Mouse (Mus musculus) liver, adult 2 months (tissue): ENCODE measurements at regions not wholly inside any gene's neighbourhood (a gene's known extent, or its start where the extent isn't known, plus 50 kb on each side); places are given as distances from the start of the nearest gene placed in this dataset.

ENCODE experiments used
- DNase-seq: peaks from one replicate; pipeline ENCODE4 v3.0.0-alpha.2; 2011; ENCODE audit warnings: low read depth, low spot score; ENCODE audit errors: extremely low read depth
- H3K27ac ChIP-seq: fragments of 200-500 bp; replicated peaks from 2 replicates; pipeline ENCODE4 v1.5.1; 2012; ENCODE audit warnings: low read depth, mild to moderate bottlenecking, control low read depth, inconsistent platforms, low read length; ENCODE audit not compliant: insufficient read depth
- H3K27me3 ChIP-seq: fragments of 200-500 bp; 2 replicates; pipeline ENCODE4 v1.6.1; 2012; ENCODE audit warnings: mild to moderate bottlenecking, moderate library complexity, low read length, inconsistent platforms; ENCODE audit not compliant: control insufficient read depth, insufficient read depth
- H3K36me3 ChIP-seq: fragments of 200-500 bp; 2 replicates; pipeline ENCODE4 v1.6.1; 2012; ENCODE audit warnings: low read length, inconsistent platforms; ENCODE audit not compliant: control insufficient read depth, insufficient read depth
- H3K4me1 ChIP-seq: fragments of 200-500 bp; 2 replicates; pipeline ENCODE4 v1.6.1; 2011; ENCODE audit warnings: low read length; ENCODE audit not compliant: control insufficient read depth, insufficient read depth
- H3K4me3 ChIP-seq: fragments of 200-500 bp; 2 replicates; pipeline ENCODE4 v1.5.1; 2011; ENCODE audit warnings: low read depth, mild to moderate bottlenecking, control low read depth, low read length, moderate library complexity; ENCODE audit not compliant: insufficient read depth
- H3K79me2 ChIP-seq: fragments of 200-500 bp; 2 replicates; pipeline ENCODE4 v1.6.1; 2012; ENCODE audit warnings: inconsistent platforms, mild to moderate bottlenecking, low read length, moderate library complexity; ENCODE audit not compliant: control insufficient read depth, insufficient read depth
- H3K9ac ChIP-seq: fragments of 200-500 bp; 2 replicates; pipeline ENCODE4 v1.6.1; 2012; ENCODE audit warnings: low read depth, mild to moderate bottlenecking, control low read depth, inconsistent platforms, low read length
- CTCF ChIP-seq: fragments of 200-500 bp; IDR thresholded peaks from 2 replicates; pipeline ENCODE4 v1.5.1; 2011; ENCODE audit warnings: low read depth, low read length, control low read depth
- POLR2A ChIP-seq: fragments of 200-500 bp; IDR thresholded peaks from 2 replicates; pipeline ENCODE4 v1.6.1; 2011; ENCODE audit warnings: low read length, control low read depth; ENCODE audit not compliant: insufficient read depth; ENCODE audit errors: extremely low read depth
- WGBS: fragments of 180-500 bp; shearing (Covaris S2); methylation state at CpG from one replicate; pipeline ENCODE4 v1.1.7; 2018; 5-methylcytosine and 5-hydroxymethylcytosine counted together

GRCm38 (mm10) chr10:25064701-25065362, 137.5 kb upstream of the Arg1 start:
- no peak for DNase-seq

GRCm38 (mm10) chr10:25061402-25062055, 134.2 kb upstream of the Arg1 start:
- Histone ChIP-seq H3K9ac (no peak overlapping the region), H3K79me2 (no peaks in the 10 kb centered on the region), H3K36me3 (no peaks in the 10 kb centered on the region), H3K27me3 (no peaks in the 10 kb centered on the region), H3K27ac (no peak overlapping the region), H3K4me3 (no peak overlapping the region), H3K4me1 (no peaks in the 10 kb centered on the region)
- DNase-seq = no peak
- 54% methylated on average over 13 of the region's 13 CpGs for WGBS
- no peak for TF ChIP-seq POLR2A
- no peak for TF ChIP-seq CTCF

More at GRCm38 (mm10) chr10:25064701-25065362, 137.5 kb upstream of the Arg1 start:
- TF ChIP-seq CTCF = no peak
- no peak for TF ChIP-seq POLR2A
- H3K79me2 ChIP-seq = no peaks in the 10 kb centered on the region
- H3K27ac ChIP-seq = no peak overlapping the region
- H3K4me3 ChIP-seq = no peak overlapping the region
- no peaks in the 10 kb centered on the region for H3K36me3 ChIP-seq
- no peaks in the 10 kb centered on the region for H3K27me3 ChIP-seq
- H3K9ac ChIP-seq = no peak overlapping the region
- 96% methylated on average over 6 of the region's 6 CpGs for WGBS
- no peaks in the 10 kb centered on the region for H3K4me1 ChIP-seq

- TF ChIP-seq CTCF = no peak
- no peak for TF ChIP-seq POLR2A
- DNase-seq = no peak
- Histone ChIP-seq H3K27me3 (no peaks in the 10 kb centered on the region), H3K36me3 (no peaks in the 10 kb centered on the region), H3K9ac (no peak overlapping the region), H3K4me1 (no peaks in the 10 kb centered on the region), H3K79me2 (no peaks in the 10 kb centered on the region), H3K4me3 (no peak overlapping the region), H3K27ac (no peak overlapping the region)
- WGBS = 85% methylated on average over 11 of the region's 11 CpGs
These were observed 131.4 kb upstream of the Arg1 start for GRCm38 (mm10) chr10:25058694-25059093.

GRCm38 (mm10) chr10:25051998-25052397, 124.7 kb upstream of the Arg1 start:
- H3K4me3 ChIP-seq = no peak overlapping the region
- H3K4me1 ChIP-seq = no peaks in the 10 kb centered on the region
- H3K79me2 ChIP-seq = no peaks in the 10 kb centered on the region
- H3K36me3 ChIP-seq = no peaks in the 10 kb centered on the region
- no peak overlapping the region for H3K27ac ChIP-seq
- H3K9ac ChIP-seq = no peak overlapping the region
- no peak for TF ChIP-seq POLR2A
- DNase-seq = no peak
- H3K27me3 ChIP-seq = no peaks in the 10 kb centered on the region
- 60% methylated on average over 3 of the region's 3 CpGs for WGBS

- Histone ChIP-seq H3K36me3 (no peaks in the 10 kb centered on the region), H3K27me3 (no peaks in the 10 kb centered on the region), H3K9ac (no peak overlapping the region), H3K4me3 (no peak overlapping the region), H3K79me2 (no peaks in the 10 kb centered on the region), H3K27ac (no peak overlapping the region), H3K4me1 (no peaks in the 10 kb centered on the region)
- DNase-seq = no peak
- TF ChIP-seq POLR2A (no peak), CTCF (no peak)
- WGBS = 80% methylated on average over 5 of the region's 5 CpGs
These were observed 124.1 kb upstream of the Arg1 start for GRCm38 (mm10) chr10:25051368-25051874.

GRCm38 (mm10) chr10:25041221-25041620, 113.9 kb upstream of the Arg1 start:
- WGBS = 91% methylated on average over 4 of the region's 4 CpGs
- no peak for DNase-seq
- no peaks in the 10 kb centered on the region for H3K4me1 ChIP-seq
- no peaks in the 10 kb centered on the region for H3K36me3 ChIP-seq
- no peaks in the 10 kb centered on the region for H3K27me3 ChIP-seq
- no peaks in the 10 kb centered on the region for H3K79me2 ChIP-seq
- no peak overlapping the region for H3K4me3 ChIP-seq
- no peak overlapping the region for H3K27ac ChIP-seq
- TF ChIP-seq CTCF = no peak
- no peak for TF ChIP-seq POLR2A
- H3K9ac ChIP-seq = no peak overlapping the region
